9 mouse cellular contexts compared by ENCODE assay signal in genomic region chr14:25312135-25312534, GRCm38 (mm10).
DNase-seq lines count a peak whose midpoint lies in the region; ATAC-seq and TF ChIP-seq lines count a peak whose summit lies in the region.
"Had no signal": no experiment of that assay in that cellular context is flagged by ENCODE, and none has a peak within 500 bp of the region (broad histone marks: within the 10 kb centered on the region; RNA-seq: fewer than 3 reads in every experiment).

No protein-coding gene starts in this region.

- no peaks in the 10 kb centered on the region for H3K36me3 ChIP-seq in hindbrain, embryonic 13.5 days
- H3K36me3 ChIP-seq in hindbrain, embryonic 16.5 days (ENCODE audit: control insufficient read depth, insufficient read depth, low read length) = no peaks in the 10 kb centered on the region
- no peaks in the 10 kb centered on the region for H3K36me3 ChIP-seq in forebrain, embryonic 16.5 days (ENCODE audit: control insufficient read depth, insufficient read depth)

- ATAC-seq in hindbrain, embryonic 13.5 days (ENCODE audit: low FRiP score) = no peak
- no peak for ATAC-seq in hindbrain, embryonic 16.5 days
- peak; percentile 5; the same call in 1 of the 2 replicates for ATAC-seq in forebrain, embryonic 16.5 days

- no peak overlapping the region for H3K4me2 ChIP-seq in hindbrain, embryonic 13.5 days
- H3K4me2 ChIP-seq in hindbrain, embryonic 16.5 days (ENCODE audit: low read length) = no peak overlapping the region
- no peak overlapping the region for H3K4me2 ChIP-seq in forebrain, embryonic 16.5 days (ENCODE audit: low read length)

- peaks cover 37% of the 10 kb centered on the region for H3K4me1 ChIP-seq in hindbrain, embryonic 13.5 days (replicated peaks)
- H3K4me1 ChIP-seq in hindbrain, embryonic 16.5 days (ENCODE audit: control insufficient read depth, insufficient read depth, low read depth, low read length) = peaks cover 11% of the 10 kb centered on the region
- H3K4me1 ChIP-seq in forebrain, embryonic 16.5 days (replicated peaks; ENCODE audit: control insufficient read depth, insufficient read depth, low read length) = peaks cover 16% of the 10 kb centered on the region

- no peak overlapping the region for H3K4me3 ChIP-seq in hindbrain, embryonic 13.5 days
- H3K4me3 ChIP-seq in hindbrain, embryonic 16.5 days (ENCODE audit: low read length) = no peak overlapping the region
- H3K4me3 ChIP-seq in forebrain, embryonic 16.5 days (replicated peaks; ENCODE audit: low read length) = no peak overlapping the region
- H3K4me3 ChIP-seq: gastrocnemius, adult 2 months had no signal

- DNase-seq in brain, embryonic 14.5 days (ENCODE audit: low read depth) = peak; percentile 79
- DNase-seq in kidney, postnatal 36 days = peak; percentile 73 to 75
- DNase-seq in natural killer cell, adult 2 months (ENCODE audit: low spot score in 2 of 2) = no peak
- DNase-seq in adrenal gland, adult (ENCODE audit: inconsistent age in 2 of 2, low spot score in 1 of 2) = no peak
- DNase-seq: gastrocnemius, adult 2 months; layer of hippocampus, postnatal 36 days had no signal

- H3K27ac ChIP-seq in hindbrain, embryonic 13.5 days = peak overlapping the region; percentile 40; the same call in 1 of the 2 replicates
- H3K27ac ChIP-seq in hindbrain, embryonic 16.5 days (ENCODE audit: low read depth, low read length) = no peak overlapping the region
- no peak overlapping the region; the same call in 1 of the 2 replicates for H3K27ac ChIP-seq in forebrain, embryonic 16.5 days (ENCODE audit: low read length)
- H3K27ac ChIP-seq: gastrocnemius, adult 2 months had no signal

- peak; percentile 28; the same call in 1 of the 2 replicates for TF ChIP-seq CTCF in brain, embryonic 14.5 days (IDR thresholded peaks at IDR 0.05; ENCODE audit: borderline replicate concordance, extremely low read depth, insufficient read depth, insufficient read length)

- WGBS in hindbrain, embryonic 13.5 days = 18% methylated on average over 7 of the region's 7 CpGs
- WGBS in hindbrain, embryonic 16.5 days = 18% methylated on average over 7 of the region's 7 CpGs
- 11% methylated on average over 7 of the region's 7 CpGs for WGBS in forebrain, embryonic 16.5 days

- no peaks in the 10 kb centered on the region for H3K9me3 ChIP-seq in hindbrain, embryonic 13.5 days
- no peaks in the 10 kb centered on the region for H3K9me3 ChIP-seq in hindbrain, embryonic 16.5 days (ENCODE audit: control insufficient read depth, low read length)
- H3K9me3 ChIP-seq in forebrain, embryonic 16.5 days (ENCODE audit: control insufficient read depth, low read length) = no peaks in the 10 kb centered on the region

- no peak for TF ChIP-seq POLR2A in brain, embryonic 14.5 days (IDR thresholded peaks at IDR 0.05; ENCODE audit: borderline replicate concordance, extremely low read depth, insufficient read depth, insufficient read length, poor library complexity, severe bottlenecking)

- H3K9ac ChIP-seq in hindbrain, embryonic 13.5 days = no peak overlapping the region
- no peak overlapping the region for H3K9ac ChIP-seq in hindbrain, embryonic 16.5 days (ENCODE audit: low read depth, low read length)
- H3K9ac ChIP-seq in forebrain, embryonic 16.5 days (replicated peaks; ENCODE audit: low read depth, low read length) = no peak overlapping the region

- H3K27me3 ChIP-seq in hindbrain, embryonic 13.5 days = peaks cover 14% of the 10 kb centered on the region; the same call in 1 of the 2 replicates
- H3K27me3 ChIP-seq in hindbrain, embryonic 16.5 days (replicated peaks; ENCODE audit: control insufficient read depth, insufficient read depth, low read length) = no peaks in the 10 kb centered on the region
- no peaks in the 10 kb centered on the region for H3K27me3 ChIP-seq in forebrain, embryonic 16.5 days (replicated peaks; ENCODE audit: control insufficient read depth, insufficient read depth, low read length)

Comparison
In these comparisons a context has a peak if more than half of its experiments do, and no peak if none do; other contexts are left out.
1. DNase-seq: peak in brain, embryonic 14.5 days (single experiment) and kidney, postnatal 36 days (2 of 2); none in natural killer cell, adult 2 months (0 of 2) and adrenal gland, adult (0 of 2).